Mouse (Mus musculus) midbrain, postnatal 0 days (tissue): ENCODE measurements around the gene Cry2. TPM values are rescaled to one million over a fixed set of nuclear protein-coding genes. Genes with fewer than 3 reads are reported as not detected.

ENCODE experiments used
- ATAC-seq: fragments of 200-750 bp; cut with Nextera tagmentation; 2 replicates; pipeline ENCODE4 v1.8.0; 2017; ENCODE audit warnings: moderate number of reproducible peaks, mild to moderate bottlenecking, moderate TSS enrichment, moderate library complexity; ENCODE audit not compliant: low FRiP score
- DNase-seq: peaks from one replicate; pipeline ENCODE4 v3.0.0-alpha.2; 2015; ENCODE audit warnings: low spot score
- H3K27ac ChIP-seq: fragments of 300-500 bp; sonication (generic); 2 replicates; pipeline ENCODE4 v1.5.1; 2014; ENCODE audit warnings: low read depth, mild to moderate bottlenecking, low read length, mixed read lengths
- H3K27me3 ChIP-seq: fragments of 300-500 bp; sonication (generic); 2 replicates; pipeline ENCODE4 v1.6.1; 2014; ENCODE audit warnings: low read length, control low read depth, mixed read lengths; ENCODE audit not compliant: insufficient read depth
- H3K36me3 ChIP-seq: fragments of 300-500 bp; sonication (generic); 2 replicates; pipeline ENCODE4 v1.6.1; 2014; ENCODE audit warnings: low read length, control low read depth, mixed read lengths; ENCODE audit not compliant: insufficient read depth
- H3K4me1 ChIP-seq: fragments of 300-500 bp; sonication (generic); 2 replicates; pipeline ENCODE4 v1.6.1; 2014; ENCODE audit warnings: mild to moderate bottlenecking, control low read depth, antibody characterized with exemption, low read length, mixed read lengths; ENCODE audit not compliant: insufficient read depth
- H3K4me2 ChIP-seq: fragments of 300-500 bp; sonication (generic); 2 replicates; pipeline ENCODE4 v1.6.1; 2014; ENCODE audit warnings: low read depth, mild to moderate bottlenecking, low read length, mixed read lengths; ENCODE audit not compliant: poor library complexity, severe bottlenecking
- H3K4me3 ChIP-seq: fragments of 300-500 bp; sonication (generic); 2 replicates; pipeline ENCODE4 v1.5.1; 2014; ENCODE audit warnings: low read depth, mild to moderate bottlenecking, low read length, moderate library complexity
- H3K9ac ChIP-seq: fragments of 300-500 bp; sonication (generic); replicated peaks from 2 replicates; pipeline ENCODE4 v1.6.1; 2014; ENCODE audit warnings: mild to moderate bottlenecking, low read length, moderate library complexity, mixed read lengths; ENCODE audit not compliant: poor library complexity, severe bottlenecking
- H3K9me3 ChIP-seq: fragments of 300-500 bp; sonication (generic); 2 replicates; pipeline ENCODE4 v1.6.1; 2016; ENCODE audit warnings: low read length, control low read depth
- CTCF ChIP-seq: IDR thresholded peaks from 2 replicates; pipeline ENCODE4 v1.5.1; 2016; ENCODE audit warnings: antibody characterized with exemption, mild to moderate bottlenecking
- WGBS: fragments of 180-500 bp; shearing (Covaris S2); extraction: QIAGEN DNeasy Blood & Tissue Kit; methylation state at CpG from one replicate; pipeline ENCODE4 v1.1.7; 2014; 5-methylcytosine and 5-hydroxymethylcytosine counted together
- polyA plus RNA-seq: library from polyadenylated mRNA; unstranded; fragments of >200 nt; fragmentation: Nextera tagmentation; extraction: Ambion mirVana; gene quantifications from 2 replicates; pipeline ENCODE4 v1.2.1, GENCODE M21; 2015
- total RNA-seq: library from RNA; depleted of rRNA; stranded (reverse); fragments of >200 nt; gene quantifications from 2 replicates; pipeline ENCODE4 v1.2.3, GENCODE M21; 2014

Gene Cry2
- total and polyA plus RNA-seq, 2 experiments from 2014 or later = 41.9 to 55.2 TPM

- peak overlapping the region; percentile 90 for H3K4me2 ChIP-seq
- H3K27ac ChIP-seq = peak overlapping the region; percentile 74
- no peaks in the 10 kb centered on the region for H3K9me3 ChIP-seq
- H3K4me3 ChIP-seq = peak overlapping the region; percentile 60
- peaks cover 21% of the 10 kb centered on the region for H3K36me3 ChIP-seq
- peak; percentile 99 for DNase-seq
- 2% methylated on average over 29 of the region's 29 CpGs for WGBS
- peak; percentile 94 for ATAC-seq
- TF ChIP-seq CTCF = peak; percentile 31; the same call in 1 of the 2 replicates
- peaks cover 28% of the 10 kb centered on the region for H3K4me1 ChIP-seq
- H3K27me3 ChIP-seq = peaks cover 1% of the 10 kb centered on the region; the same call in 1 of the 2 replicates
- H3K9ac ChIP-seq = peak overlapping the region; percentile 60
These were observed 58.7 kb downstream of the Cry2 start for GRCm38 (mm10) chr2:92375099-92375623.

DNA sequence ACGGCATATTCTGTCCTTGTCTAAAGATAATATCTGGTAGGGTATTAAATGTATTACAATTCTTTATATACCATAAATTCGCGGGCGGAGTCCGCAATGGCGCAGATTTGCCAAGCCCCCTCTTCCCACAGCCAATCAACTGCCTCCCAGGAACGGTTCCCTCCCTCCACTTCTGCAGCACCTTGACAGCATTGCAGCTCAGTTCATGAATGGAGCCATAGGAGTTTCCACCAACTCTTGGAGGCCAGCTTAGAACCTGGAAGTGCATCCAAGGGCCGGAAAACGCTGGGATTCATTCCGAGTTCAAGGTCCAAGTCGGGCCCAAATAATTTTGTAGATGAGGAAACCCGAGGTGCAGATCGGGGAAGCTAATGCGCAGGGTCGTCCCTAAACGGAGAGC, 59.3 kb downstream of the Cry2 start, which contains the start of the genes Pex16 and Large2:
Gene Pex16, plus strand, starts transcription at position 163 of the 400 bp plus-strand sequence.
Gene Large2, minus strand, starts transcription at position 356 of the 400 bp plus-strand sequence.
- ATAC-seq (peak; percentile 36; the same call in 1 of the 2 replicates), DNase-seq (peak; percentile 69)
- 5% methylated on average over 16 of the region's 16 CpGs for WGBS
- H3K27ac ChIP-seq = peak within 1 kb of the TSS; percentile 74
- no peaks in the 10 kb centered on the region for H3K9me3 ChIP-seq
- peak within 1 kb of the TSS; percentile 90 for H3K4me2 ChIP-seq
- peak within 1 kb of the TSS; percentile 60 for H3K4me3 ChIP-seq
- TF ChIP-seq CTCF = no peak
- H3K27me3 ChIP-seq = peaks cover 8% of the 10 kb centered on the region; the same call in 1 of the 2 replicates
- H3K36me3 ChIP-seq = peaks cover 16% of the 10 kb centered on the region
- H3K9ac ChIP-seq = peak within 1 kb of the TSS; percentile 60
- H3K4me1 ChIP-seq = peaks cover 28% of the 10 kb centered on the region

GRCm38 (mm10) chr2:92373437-92373813, 60.4 kb downstream of the Cry2 start:
- peaks cover 28% of the 10 kb centered on the region for H3K4me1 ChIP-seq
- ATAC-seq = no peak

GRCm38 (mm10) chr2:92372767-92373436, 60.9 kb downstream of the Cry2 start:
- DNase-seq = no peak
- ATAC-seq = no peak
- no peak for TF ChIP-seq CTCF
- peaks cover 13% of the 10 kb centered on the region; the same call in 1 of the 2 replicates for H3K27me3 ChIP-seq
- no peak overlapping the region for H3K27ac ChIP-seq
- 0 out of 2 replicates have a peak, but pooled peaks cover under 1% of the 10 kb centered on the region for H3K36me3 ChIP-seq
- peaks cover 28% of the 10 kb centered on the region for H3K4me1 ChIP-seq
- no peak overlapping the region for H3K9ac ChIP-seq
- H3K4me2 ChIP-seq = no peak overlapping the region
- H3K4me3 ChIP-seq = no peak overlapping the region
- 26% methylated on average over 9 of the region's 9 CpGs for WGBS
- H3K9me3 ChIP-seq = no peaks in the 10 kb centered on the region

More at GRCm38 (mm10) chr2:92373437-92373813, 60.4 kb downstream of the Cry2 start:
- Histone ChIP-seq H3K9me3 (no peaks in the 10 kb centered on the region), H3K27me3 (peaks cover 13% of the 10 kb centered on the region; the same call in 1 of the 2 replicates), H3K36me3 (peaks cover 5% of the 10 kb centered on the region), H3K27ac (no peak overlapping the region), H3K9ac (no peak overlapping the region), H3K4me2 (no peak overlapping the region), H3K4me3 (no peak overlapping the region)
- DNase-seq = no peak
- TF ChIP-seq CTCF = no peak
- WGBS = 61% methylated on average over 11 of the region's 11 CpGs

GRCm38 (mm10) chr2:92371971-92372690, 61.7 kb downstream of the Cry2 start:
- H3K4me2 ChIP-seq = no peak overlapping the region

More at GRCm38 (mm10) chr2:92371971-92372690, 61.7 kb downstream of the Cry2 start:
- Histone ChIP-seq H3K9ac (no peak overlapping the region), H3K4me3 (no peak overlapping the region), H3K27ac (peak overlapping the region; percentile 26; the same call in 1 of the 2 replicates), H3K4me1 (peaks cover 28% of the 10 kb centered on the region), H3K27me3 (peaks cover 13% of the 10 kb centered on the region; the same call in 1 of the 2 replicates), H3K36me3 (no peaks in the 10 kb centered on the region), H3K9me3 (no peaks in the 10 kb centered on the region)
- WGBS = 9% methylated on average over 10 of the region's 10 CpGs
- ATAC-seq (no peak), DNase-seq (peak; percentile 57)
- TF ChIP-seq CTCF = no peak
